Mouse (Mus musculus): ENCODE measurements around the gene Gatad2a.

The Gatad2a gene

GRCm38 (mm10) chr8:69936050-69936794, 60.0 kb downstream of the Gatad2a start:
- no peak for DNase-seq

- DNase-seq, result no peak
Measured at GRCm38 (mm10) chr8:69935431-69935830, 60.8 kb downstream of the Gatad2a start.

- no peak for DNase-seq
Measured at GRCm38 (mm10) chr8:69934582-69934981, 61.6 kb downstream of the Gatad2a start.

- no peak for DNase-seq
Measured at GRCm38 (mm10) chr8:69933811-69934210, 62.4 kb downstream of the Gatad2a start.

GRCm38 (mm10) chr8:69926901-69927300, 69.3 kb downstream of the Gatad2a start:
- no peak for DNase-seq

GRCm38 (mm10) chr8:69923986-69924385, 72.2 kb downstream of the Gatad2a start:
- DNase-seq, result no peak

GRCm38 (mm10) chr8:69921141-69921540, 75.0 kb downstream of the Gatad2a start:
- no peak for DNase-seq

- DNase-seq, result no peak
Measured at GRCm38 (mm10) chr8:69919876-69920662, 76.1 kb downstream of the Gatad2a start.

GRCm38 (mm10) chr8:69919010-69919409, 77.2 kb downstream of the Gatad2a start:
- peak; percentile 85 for DNase-seq

GRCm38 (mm10) chr8:69918506-69918905, 77.7 kb downstream of the Gatad2a start:
- no peak for DNase-seq

GRCm38 (mm10) chr8:69915748-69916147, 80.4 kb downstream of the Gatad2a start:
- no peak for DNase-seq

GRCm38 (mm10) chr8:69914526-69914925, 81.7 kb downstream of the Gatad2a start:
- no peak for DNase-seq

- DNase-seq, result no peak
Measured at GRCm38 (mm10) chr8:69912478-69913074, 83.6 kb downstream of the Gatad2a start.

- no peak for DNase-seq
Measured at GRCm38 (mm10) chr8:69911917-69912316, 84.3 kb downstream of the Gatad2a start.

GRCm38 (mm10) chr8:69907106-69907505, 89.1 kb downstream of the Gatad2a start:
- DNase-seq, result no peak

GRCm38 (mm10) chr8:69906260-69906659, 89.9 kb downstream of the Gatad2a start:
- DNase-seq, result no peak

GRCm38 (mm10) chr8:69904096-69904495, 92.1 kb downstream of the Gatad2a start:
- DNase-seq, result no peak

- DNase-seq, result peak; percentile 99
Measured at GRCm38 (mm10) chr8:69903063-69903542, 93.1 kb downstream of the Gatad2a start.

- peak; percentile 64 for DNase-seq
Measured at GRCm38 (mm10) chr8:69902163-69903062, 93.8 kb downstream of the Gatad2a start, which contains the start of the genes Tssk6, Ndufa13 and Yjefn3. TSS of gene Tssk6 (plus strand) at chr8:69902184. TSS of gene Ndufa13 (minus strand) at chr8:69902558. TSS of gene Yjefn3 (minus strand) at chr8:69902712.

- DNase-seq, result peak; percentile 97
Measured at GRCm38 (mm10) chr8:69901484-69902162, 94.6 kb downstream of the Gatad2a start.

GRCm38 (mm10) chr8:69900895-69901451, 95.2 kb downstream of the Gatad2a start:
- DNase-seq, result no peak

Data from cerebellum, adult 8-10 months (tissue).